Mouse (Mus musculus): ENCODE measurements around the gene Cyp21a1.
"Not testable (repeated sequence)": the region's sequence is repeated elsewhere in the genome, so short reads cannot be mapped to it uniquely, and the experiment has no call there.

Cyp21a1 gene

GRCm38 (mm10) chr17:34804871-34805562 is 656 bp upstream of the Cyp21a1 start:
- no peak for DNase-seq (ENCODE audit: low read depth, low spot score)

- DNase-seq (ENCODE audit: low read depth, low spot score): not testable (repeated sequence)
Observed at GRCm38 (mm10) chr17:34803367-34803766, 994 bp downstream of the Cyp21a1 start.

- DNase-seq (ENCODE audit: low read depth, low spot score): not testable (repeated sequence)
Observed at GRCm38 (mm10) chr17:34802756-34803155, 1.6 kb downstream of the Cyp21a1 start.

GRCm38 (mm10) chr17:34800781-34801305 is 3.5 kb downstream of the Cyp21a1 start:
- DNase-seq (ENCODE audit: low read depth, low spot score): not testable (repeated sequence)

- DNase-seq (ENCODE audit: low read depth, low spot score): no peak
Observed at GRCm38 (mm10) chr17:34799531-34799925, 4.8 kb downstream of the Cyp21a1 start.

GRCm38 (mm10) chr17:34798866-34799530 is 5.4 kb downstream of the Cyp21a1 start:
- no peak for DNase-seq (ENCODE audit: low read depth, low spot score)

GRCm38 (mm10) chr17:34798071-34798470 is 6.3 kb downstream of the Cyp21a1 start:
- DNase-seq (ENCODE audit: low read depth, low spot score): not testable (repeated sequence)

GRCm38 (mm10) chr17:34797211-34797995 is 7.0 kb downstream of the Cyp21a1 start:
- not testable (repeated sequence) for DNase-seq (ENCODE audit: low read depth, low spot score)

- no peak for DNase-seq (ENCODE audit: low read depth, low spot score)
Observed at GRCm38 (mm10) chr17:34796311-34797140, 7.8 kb downstream of the Cyp21a1 start.

- no peak for DNase-seq (ENCODE audit: low read depth, low spot score)
Observed at GRCm38 (mm10) chr17:34795633-34796032, 8.7 kb downstream of the Cyp21a1 start.

GRCm38 (mm10) chr17:34795016-34795415 is 9.3 kb downstream of the Cyp21a1 start:
- DNase-seq (ENCODE audit: low read depth, low spot score): no peak

- no peak for DNase-seq (ENCODE audit: low read depth, low spot score)
Observed at GRCm38 (mm10) chr17:34777680-34778325, 26.6 kb downstream of the Cyp21a1 start.

- DNase-seq (ENCODE audit: low read depth, low spot score): no peak
Observed at GRCm38 (mm10) chr17:34761471-34761870, 42.9 kb downstream of the Cyp21a1 start.
